Mouse (Mus musculus) left cerebral cortex, adult 2 months (tissue): ENCODE results near the gene Abcg8. TPM values are rescaled to one million over a fixed set of nuclear protein-coding genes. Genes with fewer than 3 reads are reported as not detected.

Experiments
- DNase-seq, 2 experiments: peaks; one replicate each; pipeline ENCODE4 v3.0.0; 2021 to 2022; ENCODE audit warnings: low spot score in 2 of 2, mixed read lengths in 1 of 2; ENCODE audit errors: extremely low spot score in 1 of 2
- H3K27ac ChIP-seq: fragments of 200-600 bp; 2 replicates; pipeline ENCODE4 v1.8.1; 2022
- H3K4me3 ChIP-seq: fragments of 200-600 bp; 2 replicates; pipeline ENCODE4 v1.8.1; 2022
- CTCF ChIP-seq: fragments of 200-600 bp; IDR thresholded peaks from 2 replicates; pipeline ENCODE4 v1.8.1; 2022; ENCODE audit warnings: antibody characterized with exemption, mild to moderate bottlenecking, moderate library complexity
- intact Hi-C: fragments of 180-260 bp; cut with DNase I; formaldehyde crosslinking; loops from one replicate; pipeline ENCODE4 v1.15.1; 2025
- total RNA-seq, 2 experiments: library from RNA; stranded (reverse); gene quantifications; 2 replicates each; pipeline ENCODE4 v1.2.3; 2021

Gene Abcg8
- total RNA-seq, 2 experiments from 2014 or later, result not detected

DNA sequence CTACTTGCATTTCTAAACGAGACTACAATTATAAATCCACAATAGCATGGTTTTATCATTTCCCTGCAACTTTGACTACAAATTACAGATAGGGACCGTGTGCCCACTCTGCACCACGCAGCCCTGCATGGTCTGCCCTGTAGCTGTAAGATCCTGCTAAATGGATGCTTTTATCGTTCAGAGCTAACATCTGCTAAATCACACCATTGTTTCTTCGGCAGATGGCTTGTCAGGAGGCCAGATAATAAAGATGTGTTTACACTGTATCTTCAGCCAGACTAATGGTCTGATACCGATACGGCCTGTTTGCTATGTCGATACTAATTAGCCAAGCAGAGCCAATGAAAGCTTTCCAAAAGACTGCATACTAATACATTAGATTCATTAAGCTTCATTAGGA is 73.2 kb downstream of the Abcg8 start:
- no peak for TF ChIP-seq CTCF
- intact Hi-C loops, result loop anchor here (5.0 kb wide), 1 partner anchor 37 kb away; no protein-coding TSS in a partner anchor
- H3K4me3 ChIP-seq, result no peak overlapping the region
- H3K27ac ChIP-seq, result no peak overlapping the region; the same call in 1 of the 2 replicates
- DNase-seq, result no peak

Other genes with a start within 250 kb of the Abcg8 start
- gene Thada, start 210.1 kb upstream of the Abcg8 start, total RNA-seq, result 10 to 100 TPM; 13.8 to 15.9 TPM
- gene Plekhh2, start 164.4 kb upstream of the Abcg8 start, total RNA-seq, result 1 to 10 TPM; 7.3 to 7.9 TPM
- 10 to 100 TPM; 19.4 to 23.5 TPM for gene Dync2li1, start 49.8 kb upstream of the Abcg8 start, total RNA-seq
- not detected for gene Abcg5, start 6.7 kb downstream of the Abcg8 start, total RNA-seq
- 10 to 100 TPM; 59.0 to 63.0 TPM for gene Lrpprc, start 114.5 kb downstream of the Abcg8 start, total RNA-seq